Mouse (Mus musculus) bone marrow, adult 2 months (tissue): ENCODE measurements around the gene Jazf1.

Experiments
- CTCF ChIP-seq: fragments of 200-500 bp; IDR thresholded peaks from 2 replicates; pipeline ENCODE4 v1.5.1; 2011; ENCODE audit warnings: low read length, control low read depth; ENCODE audit not compliant: control insufficient read depth, insufficient read depth
- POLR2A ChIP-seq: fragments of 200-500 bp; IDR thresholded peaks from 2 replicates; pipeline ENCODE4 v1.6.1; 2011; ENCODE audit warnings: low read depth, mild to moderate bottlenecking, control low read depth, low read length, borderline replicate concordance; ENCODE audit not compliant: control insufficient read depth

GRCm38 (mm10) chr6:52965340-52965739 is 103.1 kb downstream of the Jazf1 start:
- TF ChIP-seq CTCF (no peak), POLR2A (no peak)
